Mouse (Mus musculus) gastrocnemius, adult 2 months (tissue): ENCODE results near the gene Spsb4. TPM values are rescaled to one million over a fixed set of nuclear protein-coding genes. Genes with fewer than 3 reads are reported as not detected.

ENCODE experiments used
- DNase-seq: peaks from one replicate; pipeline ENCODE4 v3.0.0; 2022
- H3K27ac ChIP-seq: fragments of 200-600 bp; 2 replicates; pipeline ENCODE4 v1.8.1; 2022; ENCODE audit warnings: mild to moderate bottlenecking
- H3K4me3 ChIP-seq: fragments of 200-600 bp; 2 replicates; pipeline ENCODE4 v1.8.1; 2022; ENCODE audit warnings: mild to moderate bottlenecking, moderate library complexity
- CTCF ChIP-seq: fragments of 200-600 bp; IDR thresholded peaks from 2 replicates; pipeline ENCODE4 v1.8.1; 2022; ENCODE audit warnings: antibody characterized with exemption, mild to moderate bottlenecking, moderate library complexity
- intact Hi-C: fragments of 180-260 bp; cut with DNase I; formaldehyde crosslinking; loops from one replicate; pipeline ENCODE4 v1.15.1; 2025
- total RNA-seq, 2 experiments: library from RNA; stranded (reverse); gene quantifications; 2 replicates each; pipeline ENCODE4 v1.2.3; 2021

Gene Spsb4
- total RNA-seq, 2 experiments from 2014 or later: 0.94 to 2.3 TPM

DNA sequence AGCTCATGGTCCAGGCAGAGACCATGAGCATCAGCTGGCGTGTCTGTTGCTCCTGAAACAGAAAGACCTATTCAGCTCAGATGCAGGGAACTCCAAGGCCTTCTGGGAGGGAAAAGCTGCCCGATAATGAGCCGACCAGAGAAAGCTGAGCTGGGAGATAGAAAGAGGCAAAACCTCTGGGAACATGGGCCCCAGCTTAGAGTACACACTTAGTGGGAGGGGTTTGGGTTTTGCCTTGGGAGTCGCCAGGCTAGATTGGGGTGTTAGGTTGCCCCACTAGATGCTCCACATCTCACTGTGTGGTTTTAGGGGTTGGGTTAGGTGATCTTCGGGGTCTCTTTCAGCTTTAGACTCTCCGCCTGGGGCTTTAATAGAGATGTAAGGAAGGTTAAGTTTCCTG lies 95.5 kb downstream of the Spsb4 start:
- TF ChIP-seq CTCF: no peak
- intact Hi-C loops: no loop called here
- Histone ChIP-seq H3K27ac (no peak overlapping the region), H3K4me3 (no peak overlapping the region)
- no peak for DNase-seq

DNA sequence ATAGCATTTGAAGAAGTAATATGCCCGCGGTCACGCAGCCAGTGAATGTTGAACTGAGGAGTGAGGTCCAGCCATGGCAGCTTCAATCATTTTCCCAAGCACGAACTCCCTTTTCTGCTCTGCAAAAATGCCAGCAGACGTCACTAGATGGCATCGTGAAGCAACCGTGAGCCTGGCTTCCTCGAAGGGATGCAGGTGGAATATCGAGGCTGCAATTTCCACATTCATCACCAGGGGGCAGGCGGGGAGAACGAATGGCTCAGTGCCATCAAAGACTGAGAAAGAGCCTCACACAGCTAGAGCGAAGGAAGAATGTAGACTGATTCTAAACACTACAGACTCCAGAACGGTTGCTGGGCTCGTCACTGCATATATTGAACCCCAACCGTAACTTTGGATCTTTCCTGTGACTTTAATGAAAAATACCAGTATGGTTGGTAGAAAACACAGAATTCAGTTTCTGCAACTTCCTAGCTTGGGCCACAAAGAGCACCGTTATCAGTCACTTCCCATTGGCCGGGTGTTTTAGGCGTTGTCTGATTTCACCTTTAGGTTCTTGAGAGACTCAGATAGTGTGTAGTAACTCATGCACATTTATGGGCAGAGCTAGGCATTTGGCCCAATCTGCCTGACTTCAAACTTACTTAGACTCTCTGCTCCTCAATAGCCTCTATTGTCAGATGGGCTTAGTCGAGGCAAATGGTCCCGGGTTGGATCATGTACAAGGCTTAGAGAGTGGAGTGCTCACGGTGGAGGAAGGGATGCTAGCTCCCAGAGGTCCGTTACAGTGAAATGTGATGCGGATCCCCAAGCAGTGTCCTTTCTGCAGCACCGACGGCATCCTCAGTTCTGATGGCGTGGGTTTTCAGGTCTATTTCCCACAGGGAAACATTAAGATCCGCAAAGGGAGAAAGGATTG lies 101.8 kb downstream of the Spsb4 start:
- H3K27ac ChIP-seq: no peak overlapping the region
- H3K4me3 ChIP-seq: no peak overlapping the region
- intact Hi-C loops: loop anchor here (1.0 to 2.0 kb wide), 3 partner anchors 44 to 246 kb away; no protein-coding TSS in a partner anchor
- DNase-seq: peak; percentile 89
- TF ChIP-seq CTCF: peak; percentile 99; the same call in 1 of the 2 replicates

DNA sequence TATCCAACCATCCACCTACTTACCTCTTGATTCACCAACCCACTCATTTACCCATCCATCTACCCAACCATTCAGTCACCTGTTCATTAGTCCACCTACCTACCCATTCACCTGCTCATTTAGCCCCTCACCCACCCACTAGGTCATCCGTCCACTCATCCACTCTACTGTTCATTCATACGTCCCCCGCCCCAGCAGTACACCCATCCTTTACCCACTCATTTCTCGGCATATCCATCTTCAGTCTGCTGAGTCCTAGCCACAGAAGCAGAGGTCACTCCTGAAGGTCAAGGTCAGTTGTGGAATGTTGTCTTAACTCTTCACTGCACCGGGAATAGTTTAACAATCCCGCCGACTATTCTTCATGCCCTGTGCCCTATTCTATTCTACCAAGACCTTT lies 102.6 kb downstream of the Spsb4 start:
- Histone ChIP-seq H3K4me3 (no peak overlapping the region), H3K27ac (no peak overlapping the region)
- TF ChIP-seq CTCF: no peak
- DNase-seq: no peak
- intact Hi-C loops: loop anchor here (1.0 to 2.0 kb wide), 3 partner anchors 45 to 247 kb away; no protein-coding TSS in a partner anchor

DNA sequence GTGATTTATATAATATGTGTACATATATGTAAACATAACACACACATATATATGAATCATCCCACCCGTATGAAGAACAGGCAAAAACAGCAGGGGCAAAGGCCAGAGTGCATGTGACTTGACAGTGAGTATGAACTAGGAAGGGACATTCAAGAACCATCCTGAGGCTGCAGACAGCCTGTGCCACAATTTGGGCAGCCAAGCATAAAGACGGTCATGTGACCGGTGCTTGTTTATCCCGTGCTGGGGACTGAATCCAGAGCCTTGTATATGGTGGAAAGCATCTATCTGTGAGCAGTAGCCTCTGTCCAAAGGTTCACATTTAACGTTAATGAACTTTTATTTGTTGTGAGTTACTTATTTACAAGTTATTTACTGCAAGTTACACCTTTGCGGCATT lies 103.8 kb downstream of the Spsb4 start:
- Histone ChIP-seq H3K4me3 (no peak overlapping the region), H3K27ac (no peak overlapping the region)
- TF ChIP-seq CTCF: no peak
- no peak for DNase-seq
- intact Hi-C loops: no loop called here

DNA sequence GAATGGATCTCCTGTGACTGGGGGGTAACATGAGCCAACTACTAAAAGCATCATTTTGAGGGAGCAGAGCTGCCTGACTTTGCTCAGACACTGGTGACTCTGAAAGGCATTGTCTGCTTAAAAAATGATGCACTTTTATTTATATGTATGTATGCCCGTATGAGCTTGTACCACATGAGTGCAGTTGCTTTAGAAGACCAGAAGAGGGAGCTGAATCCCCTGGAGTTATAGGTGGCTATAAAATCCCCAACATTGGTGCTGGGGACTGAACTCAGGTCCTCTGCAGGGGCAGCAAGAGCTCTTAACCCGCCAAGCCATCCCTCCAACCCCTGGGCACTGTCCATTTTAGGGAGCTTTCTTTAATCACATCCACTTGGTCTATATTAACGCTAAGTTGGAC lies 104.6 kb downstream of the Spsb4 start:
- H3K4me3 ChIP-seq: no peak overlapping the region
- no peak for DNase-seq
- H3K27ac ChIP-seq: no peak overlapping the region
- intact Hi-C loops: no loop called here
- TF ChIP-seq CTCF: no peak

- DNase-seq: no peak
- intact Hi-C loops: no loop called here
- TF ChIP-seq CTCF: no peak
- no peak overlapping the region for H3K4me3 ChIP-seq
- no peak overlapping the region for H3K27ac ChIP-seq
Observed at GRCm38 (mm10) chr9:96909503-96909902, 109.1 kb downstream of the Spsb4 start.

DNA sequence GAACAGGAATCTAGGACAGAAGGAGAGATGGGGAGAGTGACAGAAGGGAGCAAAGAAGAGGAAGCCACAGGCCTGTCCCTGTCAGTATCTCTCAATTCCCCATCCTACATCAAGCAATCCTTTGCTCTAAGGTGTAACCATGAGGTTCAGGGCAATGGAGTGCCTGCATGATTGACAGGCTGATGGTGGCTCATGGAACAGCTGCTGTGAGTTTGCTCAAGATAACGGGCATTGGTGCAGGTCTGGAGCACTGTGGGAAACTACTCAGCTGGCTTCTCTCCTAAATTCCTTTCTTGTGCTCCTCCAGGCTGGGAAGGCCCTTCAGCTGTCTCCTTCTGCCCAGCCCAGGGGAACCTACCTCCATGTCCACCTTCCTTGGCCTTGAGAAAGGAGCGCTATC lies 109.9 kb downstream of the Spsb4 start:
- no peak for TF ChIP-seq CTCF
- DNase-seq: no peak
- no peak overlapping the region for H3K4me3 ChIP-seq
- intact Hi-C loops: no loop called here
- no peak overlapping the region for H3K27ac ChIP-seq

GRCm38 (mm10) chr9:96904360-96905355 lies 114.0 kb downstream of the Spsb4 start:
- TF ChIP-seq CTCF: no peak
- no peak overlapping the region for H3K27ac ChIP-seq
- intact Hi-C loops: no loop called here
- no peak for DNase-seq
- no peak overlapping the region for H3K4me3 ChIP-seq

DNA sequence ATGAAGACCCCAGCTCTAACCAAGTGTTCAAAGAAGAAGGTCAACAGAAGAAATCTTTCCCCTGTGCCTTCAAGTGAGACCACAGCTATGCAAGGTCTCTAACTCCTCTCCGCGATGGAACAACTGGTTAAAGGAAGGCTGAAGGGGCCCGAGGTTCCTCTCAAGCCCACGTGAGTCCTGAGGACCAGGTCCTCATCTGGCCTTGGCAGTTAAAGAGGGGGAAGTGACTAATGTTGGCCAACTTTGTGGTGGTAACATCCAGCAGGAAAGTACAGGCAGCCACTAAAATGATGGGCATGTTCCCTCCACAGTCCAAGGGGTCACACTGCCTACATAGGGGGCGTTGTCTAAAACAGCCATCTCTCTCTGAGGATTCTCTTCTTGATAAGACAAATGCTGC lies 118.9 kb downstream of the Spsb4 start:
- intact Hi-C loops: no loop called here

DNA sequence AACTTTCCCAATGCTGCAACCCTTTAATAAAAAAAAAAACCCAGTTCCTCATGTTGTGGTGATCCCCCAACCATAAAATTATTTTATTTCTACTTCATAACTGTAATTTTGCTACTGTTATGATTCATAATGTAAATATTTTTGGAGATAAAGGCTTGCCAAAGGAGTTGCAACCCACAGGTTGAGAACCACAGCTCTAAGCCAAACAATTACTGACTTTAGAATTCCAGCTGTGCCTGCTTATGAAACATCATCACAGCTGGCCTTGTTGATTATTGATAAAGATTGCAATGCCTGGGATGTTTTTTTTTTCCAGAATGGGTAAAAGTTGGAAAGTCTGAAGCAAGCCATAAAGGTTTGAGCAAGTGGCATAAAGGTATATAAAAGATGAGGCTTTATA lies 119.6 kb downstream of the Spsb4 start:
- no peak for DNase-seq
- no peak for TF ChIP-seq CTCF
- intact Hi-C loops: no loop called here
- Histone ChIP-seq H3K4me3 (no peak overlapping the region), H3K27ac (no peak overlapping the region)

More for the DNA sequence above, 118.9 kb downstream of the Spsb4 start:
- no peak for TF ChIP-seq CTCF
- no peak for DNase-seq
- Histone ChIP-seq H3K4me3 (no peak overlapping the region), H3K27ac (no peak overlapping the region)

DNA sequence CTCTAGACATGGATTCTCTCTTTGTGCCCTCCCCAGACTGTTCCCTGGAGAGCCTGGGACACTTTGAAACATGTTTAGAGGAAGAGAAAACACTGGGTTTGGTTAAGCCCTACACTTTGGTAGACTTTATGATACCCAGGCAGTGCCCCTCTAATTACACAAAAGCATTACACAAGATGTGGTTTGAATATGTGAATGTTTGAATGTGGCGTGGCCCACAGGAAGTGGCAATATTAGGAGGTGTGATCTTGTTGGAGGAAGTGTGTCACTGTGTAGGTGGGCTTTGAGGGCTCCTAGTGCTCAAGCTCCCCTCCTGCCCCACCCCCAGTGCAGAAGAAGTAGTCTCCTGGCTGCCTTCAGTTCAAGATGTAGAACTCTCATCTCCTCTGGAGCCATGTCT lies 122.0 kb downstream of the Spsb4 start:
- DNase-seq: no peak
- TF ChIP-seq CTCF: no peak
- H3K27ac ChIP-seq: no peak overlapping the region
- intact Hi-C loops: no loop called here
- no peak overlapping the region for H3K4me3 ChIP-seq

- no peak for DNase-seq
- Histone ChIP-seq H3K4me3 (no peak overlapping the region), H3K27ac (no peak overlapping the region)
- TF ChIP-seq CTCF: no peak
- intact Hi-C loops: no loop called here
Observed at GRCm38 (mm10) chr9:96893582-96893981, 125.1 kb downstream of the Spsb4 start.

Other genes with a start within 250 kb of the Spsb4 start
- 1 to 10 TPM in 1 of 2 experiments, under 1 TPM in 1; 0.36 to 2.7 TPM for gene Pxylp1, start 126.2 kb downstream of the Spsb4 start, total RNA-seq
- 10 to 100 TPM; 33.6 to 52.7 TPM for gene Slc25a36, start 92.3 kb upstream of the Spsb4 start, total RNA-seq